Mouse (Mus musculus): ENCODE results near the gene Unc5cl. TPM values are rescaled to one million over a fixed set of nuclear protein-coding genes. Genes with fewer than 3 reads are reported as not detected.

Gene Unc5cl
- polyA plus RNA-seq, 1 experiment = 68.1 TPM

GRCm38 (mm10) chr17:48479952-48480351 is 25.3 kb downstream of the Unc5cl start:
- Histone ChIP-seq H3K4me1 (replicated peaks; ENCODE audit: control insufficient read depth, insufficient read depth, low read length) (no peaks in the 10 kb centered on the region), H3K36me3 (ENCODE audit: control insufficient read depth, insufficient read depth, low read length) (no peaks in the 10 kb centered on the region), H3K27me3 (ENCODE audit: control insufficient read depth, insufficient read depth, low read length) (no peaks in the 10 kb centered on the region), H3K27ac (ENCODE audit: control insufficient read depth, insufficient read depth, low read length) (no peak overlapping the region), H3K4me3 (ENCODE audit: control insufficient read depth, insufficient read depth, low read length) (no peak overlapping the region)
- no peak for DNase-seq
- TF ChIP-seq CTCF (IDR thresholded peaks at IDR 0.05; ENCODE audit: borderline replicate concordance, control insufficient read depth, extremely low read depth, insufficient read depth, low read length, poor library complexity) (no peak), POLR2A (IDR thresholded peaks at IDR 0.05; ENCODE audit: control insufficient read depth, extremely low read depth, insufficient read depth, low read length, poor library complexity) (no peak)
- WGBS = 92% methylated on average over 10 of the region's 10 CpGs

DNA sequence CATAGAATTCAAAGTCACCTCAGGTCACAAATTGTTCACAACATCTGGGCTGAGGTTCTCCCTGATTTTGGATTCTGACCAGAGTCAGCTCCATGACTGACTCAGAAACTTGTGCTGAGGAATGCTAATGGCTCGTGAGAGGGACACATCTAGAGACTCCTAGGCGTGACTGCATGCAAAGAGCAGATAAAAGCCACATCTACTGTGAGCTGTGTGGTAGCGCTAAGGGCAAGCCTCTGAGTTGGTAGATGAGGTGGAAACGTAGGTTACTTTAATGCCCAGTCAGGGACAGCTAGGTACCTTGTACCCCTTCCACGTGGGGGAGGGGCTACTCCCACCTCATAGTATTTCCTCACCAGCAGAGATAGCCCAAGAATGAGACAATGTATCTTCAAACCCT is 29.1 kb downstream of the Unc5cl start:
- Histone ChIP-seq H3K4me3 (ENCODE audit: control insufficient read depth, insufficient read depth, low read length) (no peak overlapping the region), H3K36me3 (ENCODE audit: control insufficient read depth, insufficient read depth, low read length) (no peaks in the 10 kb centered on the region), H3K27me3 (ENCODE audit: control insufficient read depth, insufficient read depth, low read length) (no peaks in the 10 kb centered on the region), H3K4me1 (replicated peaks; ENCODE audit: control insufficient read depth, insufficient read depth, low read length) (no peaks in the 10 kb centered on the region), H3K27ac (ENCODE audit: control insufficient read depth, insufficient read depth, low read length) (no peak overlapping the region)
- DNase-seq = no peak
- TF ChIP-seq CTCF (IDR thresholded peaks at IDR 0.05; ENCODE audit: borderline replicate concordance, control insufficient read depth, extremely low read depth, insufficient read depth, low read length, poor library complexity) (no peak), POLR2A (IDR thresholded peaks at IDR 0.05; ENCODE audit: control insufficient read depth, extremely low read depth, insufficient read depth, low read length, poor library complexity) (no peak)
- 87% methylated on average over 5 of the region's 5 CpGs for WGBS

DNA sequence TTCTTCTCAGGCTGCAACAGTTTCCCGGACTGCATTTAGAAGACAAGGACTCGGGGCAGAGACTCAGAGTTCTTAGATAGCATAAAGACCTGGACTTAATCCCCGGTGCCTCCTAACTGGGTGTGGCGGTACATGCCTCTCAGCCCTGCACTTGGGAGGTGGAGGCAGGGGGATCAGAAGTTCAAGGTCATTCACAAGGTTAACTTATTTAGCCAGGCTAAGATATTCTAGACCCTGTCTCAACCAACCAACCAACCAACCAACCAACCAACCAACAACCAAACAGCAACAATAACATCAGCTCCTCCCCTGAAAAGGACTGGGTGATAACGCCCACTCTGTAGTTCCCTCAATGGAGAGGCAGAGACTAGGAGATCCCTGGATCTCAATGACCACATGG is 29.5 kb downstream of the Unc5cl start:
- 97% methylated on average over 5 of the region's 5 CpGs for WGBS
- no peaks in the 10 kb centered on the region for H3K4me1 ChIP-seq (replicated peaks; ENCODE audit: control insufficient read depth, insufficient read depth, low read length)
- no peaks in the 10 kb centered on the region for H3K36me3 ChIP-seq (ENCODE audit: control insufficient read depth, insufficient read depth, low read length)
- no peaks in the 10 kb centered on the region for H3K27me3 ChIP-seq (ENCODE audit: control insufficient read depth, insufficient read depth, low read length)
- no peak overlapping the region for H3K4me3 ChIP-seq (ENCODE audit: control insufficient read depth, insufficient read depth, low read length)
- H3K27ac ChIP-seq (ENCODE audit: control insufficient read depth, insufficient read depth, low read length) = no peak overlapping the region
- TF ChIP-seq POLR2A (IDR thresholded peaks at IDR 0.05; ENCODE audit: control insufficient read depth, extremely low read depth, insufficient read depth, low read length, poor library complexity) (no peak), CTCF (IDR thresholded peaks at IDR 0.05; ENCODE audit: borderline replicate concordance, control insufficient read depth, extremely low read depth, insufficient read depth, low read length, poor library complexity) (no peak)
- no peak for DNase-seq

GRCm38 (mm10) chr17:48489466-48489865 is 34.8 kb downstream of the Unc5cl start:
- TF ChIP-seq CTCF (IDR thresholded peaks at IDR 0.05; ENCODE audit: borderline replicate concordance, control insufficient read depth, extremely low read depth, insufficient read depth, low read length, poor library complexity) = no peak
- no peak for TF ChIP-seq POLR2A (IDR thresholded peaks at IDR 0.05; ENCODE audit: control insufficient read depth, extremely low read depth, insufficient read depth, low read length, poor library complexity)

GRCm38 (mm10) chr17:48492621-48493020 is 37.9 kb downstream of the Unc5cl start:
- Histone ChIP-seq H3K36me3 (ENCODE audit: control insufficient read depth, insufficient read depth, low read length) (no peaks in the 10 kb centered on the region), H3K27me3 (ENCODE audit: control insufficient read depth, insufficient read depth, low read length) (no peaks in the 10 kb centered on the region), H3K27ac (ENCODE audit: control insufficient read depth, insufficient read depth, low read length) (no peak overlapping the region), H3K4me3 (ENCODE audit: control insufficient read depth, insufficient read depth, low read length) (no peak overlapping the region), H3K4me1 (replicated peaks; ENCODE audit: control insufficient read depth, insufficient read depth, low read length) (no peaks in the 10 kb centered on the region)
- no peak for DNase-seq
- no peak for TF ChIP-seq CTCF (IDR thresholded peaks at IDR 0.05; ENCODE audit: borderline replicate concordance, control insufficient read depth, extremely low read depth, insufficient read depth, low read length, poor library complexity)
- no peak for TF ChIP-seq POLR2A (IDR thresholded peaks at IDR 0.05; ENCODE audit: control insufficient read depth, extremely low read depth, insufficient read depth, low read length, poor library complexity)
- 96% methylated on average over 8 of the region's 8 CpGs for WGBS

More at GRCm38 (mm10) chr17:48489466-48489865, 34.8 kb downstream of the Unc5cl start:
- H3K27me3 ChIP-seq (ENCODE audit: control insufficient read depth, insufficient read depth, low read length) = no peaks in the 10 kb centered on the region
- H3K36me3 ChIP-seq (ENCODE audit: control insufficient read depth, insufficient read depth, low read length) = no peaks in the 10 kb centered on the region
- DNase-seq = no peak
- H3K27ac ChIP-seq (ENCODE audit: control insufficient read depth, insufficient read depth, low read length) = no peak overlapping the region
- WGBS = 95% methylated on average over 3 of the region's 3 CpGs
- H3K4me1 ChIP-seq (replicated peaks; ENCODE audit: control insufficient read depth, insufficient read depth, low read length) = no peaks in the 10 kb centered on the region
- no peak overlapping the region for H3K4me3 ChIP-seq (ENCODE audit: control insufficient read depth, insufficient read depth, low read length)

GRCm38 (mm10) chr17:48493582-48493981 is 38.9 kb downstream of the Unc5cl start:
- no peaks in the 10 kb centered on the region for H3K27me3 ChIP-seq (ENCODE audit: control insufficient read depth, insufficient read depth, low read length)
- 68% methylated on average over 7 of the region's 7 CpGs for WGBS
- no peak for DNase-seq
- no peaks in the 10 kb centered on the region for H3K4me1 ChIP-seq (replicated peaks; ENCODE audit: control insufficient read depth, insufficient read depth, low read length)
- H3K36me3 ChIP-seq (ENCODE audit: control insufficient read depth, insufficient read depth, low read length) = no peaks in the 10 kb centered on the region
- no peak overlapping the region for H3K4me3 ChIP-seq (ENCODE audit: control insufficient read depth, insufficient read depth, low read length)
- no peak overlapping the region for H3K27ac ChIP-seq (ENCODE audit: control insufficient read depth, insufficient read depth, low read length)
- TF ChIP-seq POLR2A (IDR thresholded peaks at IDR 0.05; ENCODE audit: control insufficient read depth, extremely low read depth, insufficient read depth, low read length, poor library complexity) (no peak), CTCF (IDR thresholded peaks at IDR 0.05; ENCODE audit: borderline replicate concordance, control insufficient read depth, extremely low read depth, insufficient read depth, low read length, poor library complexity) (no peak)

DNA sequence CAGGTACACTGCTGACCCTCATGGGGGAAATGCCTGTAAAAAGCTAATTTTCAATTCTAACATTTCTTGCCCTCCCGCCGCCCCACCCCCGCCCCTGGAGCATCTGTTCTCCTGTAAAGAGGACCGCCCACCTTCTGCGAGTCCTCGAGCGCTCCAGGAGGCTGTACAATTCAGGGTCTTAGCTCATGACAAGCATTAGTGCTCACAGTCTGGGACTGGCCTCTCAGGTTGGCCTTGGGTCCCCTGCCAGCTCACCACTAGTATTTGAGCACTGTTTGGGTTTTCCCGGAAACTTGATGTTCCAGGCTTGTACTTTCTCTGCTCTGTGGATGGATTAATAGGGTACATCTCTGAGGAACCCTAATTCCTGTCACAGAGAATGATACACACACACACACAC is 39.3 kb downstream of the Unc5cl start:
- WGBS = 90% methylated on average over 8 of the region's 8 CpGs
- Histone ChIP-seq H3K4me3 (ENCODE audit: control insufficient read depth, insufficient read depth, low read length) (no peak overlapping the region), H3K27me3 (ENCODE audit: control insufficient read depth, insufficient read depth, low read length) (no peaks in the 10 kb centered on the region)

More for the DNA sequence above, 39.3 kb downstream of the Unc5cl start:
- DNase-seq = no peak
- Histone ChIP-seq H3K36me3 (ENCODE audit: control insufficient read depth, insufficient read depth, low read length) (no peaks in the 10 kb centered on the region), H3K27ac (ENCODE audit: control insufficient read depth, insufficient read depth, low read length) (no peak overlapping the region), H3K4me1 (replicated peaks; ENCODE audit: control insufficient read depth, insufficient read depth, low read length) (no peaks in the 10 kb centered on the region)
- no peak for TF ChIP-seq CTCF (IDR thresholded peaks at IDR 0.05; ENCODE audit: borderline replicate concordance, control insufficient read depth, extremely low read depth, insufficient read depth, low read length, poor library complexity)
- TF ChIP-seq POLR2A (IDR thresholded peaks at IDR 0.05; ENCODE audit: control insufficient read depth, extremely low read depth, insufficient read depth, low read length, poor library complexity) = no peak

Data from thymus, adult 2 months (tissue).